Mouse (Mus musculus) CD4-positive, CD25-positive, alpha-beta regulatory T cell, adult 2 months (primary cell): ENCODE measurements around the gene Nicn1.
"Not testable (repeated sequence)": the region's sequence is repeated elsewhere in the genome, so short reads cannot be mapped to it uniquely, and the experiment has no call there.

Experiments
- DNase-seq: peaks from one replicate; pipeline ENCODE4 v3.0.0-alpha.2; 2012; ENCODE audit warnings: low read depth, low spot score

Nicn1 gene

DNA sequence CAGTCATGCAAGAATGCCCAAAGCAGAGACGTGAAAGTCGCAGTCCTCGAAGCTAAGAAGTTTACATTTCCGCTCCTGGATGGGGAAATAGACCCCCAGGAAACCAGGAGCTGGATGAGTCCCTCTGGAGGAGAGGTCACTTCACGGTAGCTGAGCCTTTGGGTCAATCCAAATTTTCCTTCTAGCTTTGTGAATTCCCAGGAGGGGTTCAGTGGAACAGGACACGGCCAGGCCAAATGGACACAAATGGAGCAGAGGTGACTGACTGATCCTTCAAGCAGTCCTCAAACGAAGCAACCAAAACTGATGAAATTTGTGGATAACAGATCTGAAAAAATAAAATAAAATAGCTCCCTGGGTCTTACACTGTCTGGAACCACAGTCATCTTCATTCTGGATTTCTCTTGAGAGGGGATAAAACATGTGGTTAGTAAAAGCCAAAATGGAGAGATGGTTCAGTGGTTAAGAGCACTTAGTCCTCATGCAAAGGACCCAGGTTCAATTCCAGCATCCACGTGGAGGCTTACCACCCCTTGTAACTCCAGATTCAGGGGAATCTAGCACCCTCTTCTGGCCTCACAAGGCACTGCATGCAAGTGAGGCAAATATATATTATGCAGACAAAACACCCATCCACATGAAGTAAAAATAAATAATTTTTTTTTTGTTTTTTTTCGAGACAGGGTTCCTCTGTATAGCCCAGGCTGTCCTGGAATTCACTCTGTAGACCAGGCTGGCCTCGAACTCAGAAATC is 11.4 kb upstream of the Nicn1 start:
- DNase-seq = peak; percentile 68

DNA sequence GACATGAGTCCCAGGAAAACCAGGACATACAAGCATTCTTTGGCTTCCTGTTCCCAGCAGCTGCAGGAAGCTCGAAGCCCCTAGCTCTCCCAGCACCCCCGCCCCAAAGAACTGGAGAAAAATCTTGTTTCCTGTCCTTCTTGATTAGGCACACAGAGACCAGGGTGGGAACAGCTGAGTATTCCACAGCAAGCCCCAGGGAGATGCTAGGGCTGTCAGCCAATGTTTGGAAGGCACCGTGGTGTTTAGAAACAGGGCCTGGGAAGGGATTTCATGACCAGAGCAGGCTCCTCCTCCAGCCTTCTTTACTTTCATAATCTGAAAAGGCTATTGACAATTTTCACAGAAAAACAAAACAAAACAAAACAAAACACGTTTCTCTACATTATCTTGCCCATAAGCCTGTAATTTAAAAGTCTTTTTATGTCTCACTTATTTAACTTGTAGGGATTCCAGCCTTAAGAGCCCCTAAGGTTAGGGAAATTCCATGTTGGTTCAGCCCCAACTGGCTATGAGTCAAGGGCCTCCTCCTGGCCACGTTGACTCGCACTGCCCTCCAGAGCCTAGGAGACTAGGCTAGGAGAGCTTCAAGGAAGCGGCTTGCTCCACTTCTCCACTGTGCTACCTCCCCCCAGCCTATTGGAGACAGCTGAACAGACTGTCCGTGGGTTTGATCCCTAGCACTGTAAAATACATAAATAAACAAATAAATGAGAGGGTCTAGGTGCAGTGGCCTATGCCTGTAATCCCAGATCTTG is 10.0 kb upstream of the Nicn1 start:
- DNase-seq = no peak

DNA sequence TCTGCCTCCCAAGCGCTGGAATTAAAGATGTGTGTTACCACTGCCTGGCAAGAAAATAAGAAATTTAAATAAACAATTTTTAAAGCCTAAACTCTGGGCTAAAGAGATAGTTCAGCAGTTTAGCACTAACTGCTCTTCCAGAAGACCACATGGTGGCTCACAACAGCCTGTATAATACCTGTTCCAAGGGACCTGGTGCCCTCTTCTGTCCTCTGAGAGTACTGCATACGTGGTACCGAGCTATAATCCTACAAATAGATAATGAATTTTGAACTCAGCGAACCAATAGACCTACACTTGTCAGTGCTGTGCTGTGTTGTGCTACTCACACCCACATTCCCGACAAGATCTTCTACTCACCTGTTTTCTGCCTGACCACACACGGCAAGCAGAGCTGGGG is 5.8 kb upstream of the Nicn1 start:
- DNase-seq = peak; percentile 90

DNA sequence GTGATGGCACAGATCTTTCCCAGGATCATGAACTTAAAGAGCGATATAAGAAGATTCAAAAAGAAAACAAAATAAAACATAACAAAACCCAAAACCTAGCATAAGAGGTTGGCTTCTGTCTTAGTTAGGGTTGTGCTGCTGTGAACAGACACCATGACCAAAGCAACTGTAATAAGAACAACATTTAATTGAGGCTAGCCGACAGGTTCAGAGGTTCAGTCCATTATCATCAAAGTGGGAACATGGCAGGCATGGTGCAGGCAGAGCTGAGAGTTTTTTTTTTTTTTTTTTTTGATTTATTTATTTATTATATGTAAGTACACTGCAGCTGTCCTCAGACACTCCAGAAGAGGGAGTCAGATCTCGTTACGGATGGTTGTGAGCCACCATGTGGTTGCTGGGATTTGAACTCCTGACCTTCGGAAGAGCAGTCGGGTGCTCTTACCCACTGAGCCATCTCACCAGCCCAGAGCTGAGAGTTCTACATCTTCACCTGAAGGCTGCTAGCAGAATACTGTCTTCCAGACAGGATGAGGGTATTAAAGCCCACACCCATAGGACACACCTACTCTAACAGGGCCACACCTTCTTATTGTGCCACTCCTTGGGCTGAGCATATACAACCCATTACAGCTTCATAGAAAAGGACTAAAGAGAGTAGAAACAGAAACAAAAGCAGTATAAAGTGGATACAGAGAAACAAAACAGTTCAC is 2.5 kb upstream of the Nicn1 start:
- DNase-seq = not testable (repeated sequence)

DNA sequence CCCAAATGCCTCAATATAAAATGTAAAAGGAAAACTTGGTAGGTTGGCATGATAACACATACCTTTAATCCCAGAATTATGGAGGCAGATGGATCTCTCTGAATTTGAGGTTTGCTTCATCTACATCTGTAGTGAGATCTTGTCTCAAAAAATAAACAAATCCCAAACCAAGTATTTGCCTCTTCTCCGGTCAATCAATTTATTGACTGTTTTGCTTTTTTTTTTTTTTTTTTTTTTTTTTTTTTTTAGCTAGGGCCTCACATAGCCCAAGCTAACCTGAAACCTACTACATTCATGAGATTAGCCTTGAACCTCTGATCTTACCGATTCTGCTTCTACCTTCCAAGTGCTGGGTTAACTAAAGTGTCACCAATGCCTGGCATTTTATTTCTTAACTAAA is 882 bp upstream of the Nicn1 start:
- no peak for DNase-seq

DNA sequence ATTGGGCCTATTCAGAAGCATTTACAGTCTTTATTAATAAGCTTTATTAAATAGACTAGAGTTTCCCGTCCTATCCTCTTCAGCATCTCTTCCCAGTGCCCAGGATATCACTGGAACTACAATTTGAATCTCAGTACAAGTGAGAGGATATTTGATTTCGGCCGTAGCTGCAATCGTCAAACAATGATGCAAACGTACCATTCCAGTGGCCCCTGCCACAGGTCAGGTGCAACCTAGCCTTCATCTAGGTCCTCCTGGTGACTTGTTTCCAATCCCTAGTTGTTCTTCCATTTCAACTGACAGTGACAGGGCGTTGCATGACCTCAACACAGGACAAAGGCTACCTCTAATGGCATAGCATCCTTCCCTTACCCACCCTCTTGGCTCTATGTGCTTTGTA is 544 bp downstream of the Nicn1 start:
- no peak for DNase-seq

DNA sequence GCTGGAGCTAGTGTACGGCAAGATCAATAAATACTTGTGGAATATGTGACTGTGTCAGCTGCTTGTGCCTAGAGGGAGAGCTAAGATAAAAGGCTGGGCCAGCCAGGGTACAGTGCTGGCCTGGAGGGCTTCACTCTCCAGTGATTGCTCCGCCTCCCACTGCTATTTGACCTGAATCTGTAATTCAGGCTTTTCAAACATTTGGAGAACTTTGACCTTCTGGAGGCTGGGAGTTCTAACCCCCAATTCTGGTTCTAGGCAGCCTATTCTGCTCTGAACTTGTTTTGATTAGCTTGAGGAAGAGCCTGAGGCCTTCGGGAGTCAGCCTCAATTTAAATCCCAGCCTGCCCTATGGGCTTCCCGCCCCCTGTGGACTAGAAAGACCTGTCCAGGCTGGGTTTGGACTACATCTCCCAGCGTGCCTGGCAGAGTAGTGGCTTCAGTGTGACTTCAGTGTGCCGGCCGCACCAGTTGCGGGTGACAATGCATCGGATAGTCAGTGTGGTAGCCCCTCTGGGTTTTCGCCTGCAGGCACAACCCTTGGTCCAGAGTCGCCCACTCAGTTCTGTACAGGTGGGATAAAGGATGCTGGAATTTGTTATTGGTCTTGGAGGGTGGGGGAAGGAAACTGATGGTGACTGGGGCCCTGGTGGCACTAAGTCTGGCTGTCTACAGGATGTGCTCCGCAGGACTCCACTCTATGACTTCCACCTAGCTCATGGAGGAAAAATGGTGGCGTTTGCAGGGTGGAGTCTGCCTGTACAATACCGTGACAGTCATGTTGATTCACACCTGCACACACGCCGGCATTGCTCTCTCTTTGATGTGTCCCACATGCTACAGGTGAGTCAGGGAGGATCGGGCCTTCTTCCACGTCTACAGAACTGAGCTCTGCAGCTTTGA is 6.5 kb downstream of the Nicn1 start, which contains the start of gene Amt:
TSS of gene Amt (plus strand) at position 401 of the 903 bp plus-strand sequence.
- no peak for DNase-seq

DNA sequence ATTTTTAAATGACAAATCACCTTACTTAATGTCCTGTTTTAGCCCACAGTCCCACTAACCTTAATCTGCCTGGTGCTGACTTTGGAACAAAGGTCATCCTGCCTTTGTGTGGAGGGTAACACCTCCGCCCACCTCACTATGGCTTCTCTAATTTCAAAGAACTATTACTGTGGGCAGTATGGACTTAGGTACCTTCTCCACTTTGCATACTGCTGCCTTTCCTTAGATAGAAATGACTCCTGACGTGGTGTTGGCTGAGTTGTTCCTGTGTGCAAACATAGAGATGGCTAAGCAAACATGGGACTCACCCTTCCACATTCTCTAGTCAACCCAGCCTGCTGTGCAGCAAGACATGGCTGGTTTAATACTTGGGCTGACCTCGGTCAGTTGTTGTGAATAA is 11.6 kb downstream of the Nicn1 start:
- DNase-seq = no peak

DNA sequence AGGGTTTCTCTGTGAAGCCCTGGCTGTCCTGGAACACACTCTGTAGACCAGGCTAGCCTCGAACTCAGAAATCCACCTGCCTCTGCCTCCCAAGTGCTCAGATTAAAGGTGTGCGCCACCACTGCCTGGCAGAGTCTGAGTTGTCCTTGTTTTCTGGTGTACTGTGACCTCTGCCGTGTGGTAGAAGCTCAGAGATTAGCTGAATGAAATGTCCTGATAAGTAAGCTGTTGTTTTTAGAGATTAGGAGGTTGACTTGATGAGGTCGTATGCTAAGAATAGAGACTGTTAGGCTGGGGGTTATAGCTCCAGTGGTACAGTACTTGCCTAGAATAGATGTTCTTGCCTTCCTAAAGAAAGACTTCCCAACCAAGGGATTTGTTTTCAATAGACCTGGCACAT is 14.5 kb downstream of the Nicn1 start:
- DNase-seq = no peak

DNA sequence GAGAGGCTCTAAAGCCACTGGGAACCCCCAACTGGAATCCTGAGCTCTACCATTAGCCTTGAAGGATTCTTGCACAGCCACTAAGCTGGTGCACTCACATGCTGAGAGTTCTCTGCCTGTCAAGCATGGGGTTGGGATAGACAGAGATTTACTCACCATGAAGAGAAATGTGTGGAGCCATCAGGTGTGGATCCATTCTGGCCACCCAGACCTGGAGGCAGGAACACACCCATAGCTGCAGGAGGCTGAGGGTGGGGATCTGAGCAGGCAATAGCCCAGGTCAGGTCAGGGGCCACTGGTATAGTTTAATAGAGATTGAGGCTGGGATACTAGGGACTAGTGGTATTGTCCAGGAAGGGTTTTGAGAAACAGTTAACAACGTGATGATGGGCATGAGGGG is 14.9 kb downstream of the Nicn1 start:
- no peak for DNase-seq

DNA sequence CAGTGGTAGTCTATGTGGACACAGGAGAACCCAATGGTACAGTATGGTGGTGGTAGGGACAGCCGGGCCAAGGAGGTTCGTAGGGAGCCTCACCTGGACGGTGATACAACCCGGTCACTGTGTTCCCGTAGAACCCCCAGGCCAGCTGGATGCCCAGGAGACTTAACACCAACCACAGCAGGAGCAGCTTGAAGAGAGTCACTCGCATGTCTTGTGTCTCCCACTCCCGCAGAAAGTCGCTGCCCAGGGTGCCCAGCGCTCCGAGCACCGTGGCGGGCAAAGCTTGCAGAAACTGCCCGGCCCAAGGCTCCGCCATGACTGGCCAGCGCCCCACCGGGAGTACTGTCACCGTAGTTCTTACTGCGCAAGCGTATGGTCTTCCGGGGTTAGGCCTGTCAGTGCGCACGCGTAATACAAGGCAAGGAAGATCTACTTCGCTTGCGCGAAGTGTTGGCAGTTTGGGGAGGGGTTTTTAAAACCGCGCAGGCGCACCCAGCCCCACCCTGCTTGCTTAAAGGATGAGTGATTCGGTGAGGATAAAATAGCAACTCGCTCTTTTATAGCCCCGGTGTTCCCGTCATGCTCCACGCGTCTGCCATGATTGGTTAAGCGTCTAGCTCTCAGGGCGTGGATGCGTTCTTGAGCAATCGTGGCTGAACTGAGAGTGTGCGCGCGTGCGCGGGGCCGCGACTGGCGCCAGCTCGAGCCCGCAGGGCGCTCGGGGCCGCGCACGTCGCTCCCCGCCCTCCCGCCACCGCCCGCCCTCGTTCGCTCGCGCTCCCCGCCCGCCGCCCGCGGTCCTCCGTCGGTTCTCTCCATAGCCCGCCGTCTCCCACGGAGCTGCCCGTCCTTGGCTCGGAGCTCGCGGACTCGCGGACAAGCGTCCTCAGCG is 15.6 kb downstream of the Nicn1 start, which contains the start of the genes Rhoa and Tcta:
TSS of gene Rhoa (plus strand) at position 501 of the 892 bp plus-strand sequence.
TSS of gene Tcta (minus strand) at position 532 of the 892 bp plus-strand sequence.
- DNase-seq = peak; percentile 99

DNA sequence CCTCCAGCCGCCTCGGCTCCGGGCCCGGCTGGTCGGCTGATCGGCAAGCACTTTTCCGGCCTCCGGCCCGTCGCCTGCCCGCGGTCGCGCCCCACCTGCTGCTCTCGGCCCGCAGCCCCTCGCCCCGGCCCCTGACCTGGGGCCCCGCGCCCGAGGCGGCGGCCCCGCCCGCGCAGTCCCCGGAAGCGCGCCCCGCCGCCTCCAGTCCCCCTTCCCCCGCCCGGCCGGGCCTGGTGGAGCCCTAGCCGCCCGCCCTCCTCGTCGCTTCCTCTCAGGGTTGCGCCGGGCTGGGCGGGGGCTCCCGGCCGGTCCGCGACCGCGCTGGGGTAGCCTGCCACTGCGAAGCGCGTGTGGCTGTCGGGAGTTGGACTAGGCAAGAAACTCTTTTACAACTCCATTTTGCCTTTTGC is 16.3 kb downstream of the Nicn1 start:
- DNase-seq = peak; percentile 91

DNA sequence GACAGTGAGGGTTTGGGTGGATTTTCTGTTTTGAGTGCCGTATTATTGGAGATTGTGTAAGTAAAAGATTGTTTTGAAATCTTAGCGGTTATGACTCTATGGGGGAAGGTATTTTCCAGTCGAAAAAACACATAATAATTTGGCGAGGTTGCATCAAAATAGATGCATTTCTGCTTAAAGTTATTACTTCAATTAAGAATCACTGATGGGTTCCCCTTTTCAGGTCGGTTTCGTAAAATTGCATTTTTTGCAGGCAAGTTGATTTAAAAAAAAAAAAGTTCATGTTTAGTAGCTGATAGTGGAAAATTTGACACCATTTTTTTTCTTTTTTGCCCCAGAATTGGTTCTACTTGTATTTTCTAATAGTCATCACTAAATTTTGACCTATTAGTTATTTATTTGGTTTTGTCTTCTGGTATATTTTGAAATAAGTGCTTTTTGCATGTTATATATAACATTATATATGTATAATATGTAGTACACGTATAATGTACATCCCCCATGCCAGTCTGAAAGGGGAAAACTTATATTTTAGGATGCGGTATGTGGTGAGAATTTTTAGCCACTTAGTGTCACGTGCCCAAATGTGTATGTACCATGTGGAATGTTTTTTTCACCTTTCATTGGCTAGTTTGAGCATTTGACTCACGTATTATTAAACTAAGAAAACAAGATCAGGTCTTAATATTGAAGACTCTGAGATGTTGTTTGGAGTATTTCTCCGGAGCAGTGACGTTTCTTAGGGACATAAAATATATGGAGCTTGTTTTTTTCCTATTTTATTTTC is 17.0 kb downstream of the Nicn1 start:
- DNase-seq = peak; percentile 41

DNA sequence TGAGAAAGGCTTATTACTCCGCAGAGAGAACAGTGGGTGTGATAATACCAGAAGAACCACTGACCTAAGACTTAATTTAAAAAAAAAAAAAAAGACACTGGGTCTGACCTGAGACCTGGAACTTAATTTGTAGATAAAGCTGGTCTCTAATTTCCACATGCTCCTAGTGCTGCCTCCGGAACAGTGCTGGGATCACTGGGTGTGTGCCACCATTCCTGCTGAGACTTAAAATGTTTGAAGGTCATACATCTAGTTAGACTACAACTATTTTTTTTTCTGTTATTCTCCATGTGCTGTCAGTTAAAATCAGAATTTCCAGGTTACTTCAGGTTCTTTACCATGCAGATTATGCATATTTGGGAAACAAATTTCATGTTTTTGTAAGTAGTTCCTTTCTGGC is 17.9 kb downstream of the Nicn1 start:
- no peak for DNase-seq

DNA sequence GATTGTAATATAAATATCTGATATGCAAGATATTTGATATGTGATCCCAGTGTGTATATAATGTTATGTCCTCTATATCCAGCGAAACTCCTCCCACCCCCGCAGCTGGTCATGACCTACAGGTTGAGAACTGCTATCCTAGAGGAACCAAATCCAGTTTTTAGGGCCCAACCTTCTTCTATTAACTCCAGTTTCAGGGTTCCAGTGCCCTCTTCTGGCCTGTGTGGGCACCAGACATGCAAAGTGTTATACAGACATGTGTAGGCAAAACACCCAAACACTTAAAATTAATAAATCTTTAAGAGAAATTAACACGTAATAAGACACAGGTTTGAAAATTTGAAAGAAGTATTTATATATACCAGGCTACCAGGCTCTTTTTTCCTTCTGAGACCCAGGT is 27.3 kb downstream of the Nicn1 start:
- peak; percentile 40 for DNase-seq

DNA sequence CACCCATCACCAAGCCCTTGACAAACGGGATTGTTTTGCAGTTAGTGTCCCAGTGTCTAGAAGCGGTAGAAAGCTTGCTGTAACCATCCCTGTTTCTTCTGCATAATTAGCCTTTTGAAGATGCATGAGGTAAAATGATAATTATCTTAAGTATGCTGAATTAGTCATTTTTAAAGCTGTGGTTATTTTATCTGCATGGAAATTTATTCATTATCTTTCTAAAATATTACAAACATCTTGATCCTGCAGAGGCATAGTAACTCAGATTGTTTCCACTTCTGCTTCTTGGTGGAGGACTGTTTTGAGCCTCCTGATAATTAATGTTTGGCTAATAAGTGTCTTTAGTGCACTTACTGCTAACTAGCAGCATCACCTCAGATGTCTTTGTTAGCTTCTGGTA is 28.2 kb downstream of the Nicn1 start:
- no peak for DNase-seq

DNA sequence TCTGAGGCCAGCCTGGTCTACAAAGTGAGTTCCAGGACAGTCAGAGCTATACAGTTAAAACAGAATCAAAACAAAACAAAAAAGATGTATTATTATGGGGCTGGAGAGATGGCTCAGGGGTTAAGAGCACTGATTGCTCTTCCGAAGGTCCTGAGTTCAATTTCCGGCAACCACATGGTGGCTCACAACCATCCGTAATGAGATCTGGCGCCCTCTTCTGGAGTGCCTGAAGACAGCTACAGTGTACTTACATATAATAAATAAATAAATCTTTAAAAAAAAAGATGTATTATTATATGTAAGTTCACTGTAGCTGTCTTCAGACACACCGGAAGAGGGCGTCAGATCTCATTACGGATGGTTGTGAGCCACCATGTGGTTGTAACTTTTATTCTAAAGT is 31.8 kb downstream of the Nicn1 start:
- not testable (repeated sequence) for DNase-seq

DNA sequence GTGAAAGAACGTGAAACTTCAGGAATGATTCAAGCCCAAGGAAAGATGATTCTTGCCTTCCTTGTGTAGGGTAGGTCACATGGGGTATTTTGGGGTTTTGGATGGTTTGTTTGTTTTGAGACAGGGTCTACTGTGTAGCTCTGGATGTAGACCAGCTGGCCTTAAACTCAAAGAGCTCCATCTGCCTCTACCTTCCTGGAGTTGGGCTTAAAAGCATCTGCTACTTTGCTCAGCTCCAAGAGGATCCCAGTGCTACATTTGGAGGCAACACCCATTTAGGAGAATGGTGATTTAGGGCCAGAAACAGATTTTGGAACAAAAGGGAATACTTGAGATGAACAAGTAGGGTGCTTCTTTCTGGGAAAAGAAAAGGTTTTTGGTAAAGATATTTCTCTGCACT is 34.6 kb downstream of the Nicn1 start:
- DNase-seq = no peak

DNA sequence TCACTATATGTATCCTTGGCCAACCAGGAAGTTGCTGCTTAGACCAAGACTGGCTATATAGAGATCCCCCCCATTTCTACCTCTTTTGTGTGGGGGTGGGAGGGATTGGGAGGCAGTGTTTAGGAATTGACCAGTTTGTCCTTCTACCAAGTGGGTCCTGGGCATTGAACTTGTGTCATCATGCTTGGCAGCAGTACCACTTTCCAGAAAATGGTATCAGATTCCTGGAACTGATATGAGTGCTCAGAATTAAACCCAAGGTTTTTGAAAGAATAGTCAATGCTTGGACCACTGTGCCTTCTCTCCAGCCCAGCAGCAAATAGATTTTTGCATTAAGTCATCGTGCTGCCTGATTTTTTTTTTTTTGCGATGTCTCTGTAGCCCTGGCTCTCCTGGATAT is 35.6 kb downstream of the Nicn1 start:
- DNase-seq = no peak
